Mouse (Mus musculus): ENCODE data around the gene Msl3.

The Msl3 gene

GRCm38 (mm10) chrX:168673525-168674406 lies at the start of gene Msl3:
Msl3 (minus strand) TSS chrX:168673898.
- DNase-seq (ENCODE audit: low spot score): peak; percentile 35

GRCm38 (mm10) chrX:168717969-168718368 lies 44.3 kb upstream of the Msl3 start:
- DNase-seq (ENCODE audit: low spot score): peak; percentile 1

GRCm38 (mm10) chrX:168674407-168674962 lies 787 bp upstream of the Msl3 start:
- DNase-seq (ENCODE audit: low spot score): no peak

- no peak for DNase-seq (ENCODE audit: low spot score)
Observed at GRCm38 (mm10) chrX:168672913-168673524, 679 bp downstream of the Msl3 start.

- peak; percentile 31 for DNase-seq (ENCODE audit: low spot score)
Observed at GRCm38 (mm10) chrX:168672425-168672824, 1.3 kb downstream of the Msl3 start.

GRCm38 (mm10) chrX:168663982-168664689 lies 9.6 kb downstream of the Msl3 start:
- no peak for DNase-seq (ENCODE audit: low spot score)

GRCm38 (mm10) chrX:168660236-168660635 lies 13.5 kb downstream of the Msl3 start:
- DNase-seq (ENCODE audit: low spot score): no peak

GRCm38 (mm10) chrX:168659803-168660202 lies 13.9 kb downstream of the Msl3 start:
- DNase-seq (ENCODE audit: low spot score): peak; percentile 17

GRCm38 (mm10) chrX:168659275-168659674 lies 14.4 kb downstream of the Msl3 start:
- DNase-seq (ENCODE audit: low spot score): no peak

- no peak for DNase-seq (ENCODE audit: low spot score)
Observed at GRCm38 (mm10) chrX:168657795-168658194, 15.9 kb downstream of the Msl3 start.

- DNase-seq (ENCODE audit: low spot score): no peak
Observed at GRCm38 (mm10) chrX:168649336-168649735, 24.4 kb downstream of the Msl3 start.

GRCm38 (mm10) chrX:168647746-168648145 lies 26.0 kb downstream of the Msl3 start:
- no peak for DNase-seq (ENCODE audit: low spot score)

- DNase-seq (ENCODE audit: low spot score): no peak
Observed at GRCm38 (mm10) chrX:168643451-168643850, 30.2 kb downstream of the Msl3 start.

GRCm38 (mm10) chrX:168639556-168640356 lies 33.9 kb downstream of the Msl3 start:
- DNase-seq (ENCODE audit: low spot score): peak; percentile 35

Data from layer of hippocampus, adult 9-10 months (tissue).